Mouse (Mus musculus): ENCODE results near the gene Osbp2.

DNA sequence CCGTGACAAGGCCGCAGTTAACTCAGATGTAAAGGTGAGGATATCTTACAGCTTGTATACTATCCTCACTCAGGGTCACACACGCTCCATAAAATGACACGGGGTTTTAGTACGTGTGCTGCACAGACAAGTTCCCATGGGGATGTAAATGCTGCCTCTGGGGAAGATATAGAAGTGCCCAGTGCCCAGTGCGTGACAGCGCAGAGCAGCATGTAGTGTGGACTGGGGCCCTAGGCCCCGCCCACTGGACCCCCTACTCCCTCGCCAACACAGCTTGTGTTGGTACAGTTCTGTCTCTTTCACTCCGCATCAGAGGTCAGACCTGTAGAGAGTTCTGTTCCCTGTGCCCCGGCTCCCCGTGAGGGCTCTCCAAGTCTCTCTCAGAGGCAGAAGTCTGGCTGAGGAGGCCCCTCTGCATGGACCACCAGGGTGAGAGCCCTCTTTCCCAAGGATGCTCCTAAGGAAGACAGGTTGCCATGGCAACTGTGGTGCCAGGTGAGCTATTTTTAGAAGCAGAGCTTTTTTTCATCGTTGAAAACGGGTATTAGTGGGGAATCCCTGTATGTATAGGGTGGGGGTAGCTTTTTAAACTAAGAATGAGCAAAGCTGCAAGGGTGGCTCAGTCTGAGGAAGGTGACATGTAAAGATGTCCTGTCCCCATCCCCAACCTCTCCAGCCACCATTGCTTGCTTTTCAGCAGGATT, 129.6 kb downstream of the Osbp2 start:
- TF ChIP-seq TAL1 (IDR thresholded peaks at IDR 0.05; ENCODE audit: low read length) (no peak), GATA1 (IDR thresholded peaks at IDR 0.05; ENCODE audit: low read length) (no peak)
